Mouse (Mus musculus) liver, embryonic 14.5 days (tissue): ENCODE data around the gene Vcl.

Experiments
- CTCF ChIP-seq: IDR thresholded peaks from 2 replicates; pipeline ENCODE4 v1.5.1; 2016; ENCODE audit warnings: antibody characterized with exemption, low read depth, control low read depth
- EP300 ChIP-seq: IDR thresholded peaks from 2 replicates; pipeline ENCODE4 v1.6.1; 2016; ENCODE audit warnings: antibody characterized with exemption, low read depth

GRCm38 (mm10) chr14:20924071-20924789 lies 5.0 kb upstream of the Vcl start:
- TF ChIP-seq CTCF (no peak), EP300 (no peak)
